Mouse (Mus musculus): ENCODE results near the gene Morn1. TPM values are rescaled to one million over a fixed set of nuclear protein-coding genes. Genes with fewer than 3 reads are reported as not detected.

The Morn1 gene
- total and polyA plus RNA-seq, 3 experiments, result 3.8 to 8.7 (median 4.0) TPM

DNA sequence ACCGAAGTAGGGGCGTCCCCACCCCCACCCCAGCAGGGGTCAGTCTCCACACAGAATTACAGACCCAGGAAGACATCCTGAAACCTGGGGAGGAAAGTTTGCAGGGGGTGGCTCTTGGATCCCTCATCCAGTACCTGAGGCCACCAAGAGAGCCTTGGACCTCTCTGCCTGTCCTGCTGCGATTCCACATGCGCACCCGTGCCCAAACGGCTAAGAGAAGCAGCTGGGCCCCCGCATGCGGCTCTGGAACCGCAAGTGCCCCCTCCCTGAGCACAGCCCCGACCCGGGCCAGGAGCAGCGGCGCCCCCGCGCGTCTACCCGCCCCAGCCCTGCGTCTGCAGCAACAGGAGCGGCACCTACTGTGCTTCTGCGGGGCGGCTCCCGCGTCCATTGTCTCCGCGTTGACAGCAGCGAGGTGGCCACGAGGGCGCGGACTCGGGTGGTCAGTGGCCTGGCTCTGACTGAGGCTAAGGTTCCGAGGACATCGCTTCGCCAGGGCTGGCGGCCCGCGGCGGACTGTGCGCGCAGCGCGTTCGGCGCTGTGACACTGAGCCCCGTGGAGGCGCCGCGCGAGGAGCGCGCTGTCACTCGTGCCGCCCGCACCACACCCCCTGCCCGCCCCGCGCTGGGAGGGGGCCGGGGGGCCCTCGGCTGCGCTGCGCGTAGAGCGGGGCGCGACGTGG lies 43.6 kb upstream of the Morn1 start:
- TF ChIP-seq RAD21 (IDR thresholded peaks at IDR 0.05; ENCODE audit: low read depth, low read length) (no peak), ELF1 (IDR thresholded peaks at IDR 0.05; ENCODE audit: low read depth, low read length) (no peak), UBTF (IDR thresholded peaks at IDR 0.05; ENCODE audit: low read depth, low read length) (no peak), ZC3H11A (IDR thresholded peaks at IDR 0.05; ENCODE audit: low read depth, low read length) (no peak), ETS1 (conservative IDR thresholded peaks at IDR 0.05; ENCODE audit: low read depth, low read length) (no peak), GABPA (IDR thresholded peaks at IDR 0.05; ENCODE audit: insufficient replicate concordance, low read depth, low read length) (no peak), SMC3 (IDR thresholded peaks at IDR 0.05; ENCODE audit: low read depth, low read length) (no peak)
- Histone ChIP-seq H3K27me3 (replicated peaks) (peaks cover 93% of the 10 kb centered on the region), H3K79me2 (replicated peaks; ENCODE audit: control insufficient read depth, extremely low read depth, insufficient read depth, poor library complexity, severe bottlenecking) (no peaks in the 10 kb centered on the region), H3K9ac (ENCODE audit: insufficient read depth, low read depth) (no peak overlapping the region), H3K4me3 (replicated peaks in 1 of 3; ENCODE audit: low read depth in 2 of 3, low read length in 2 of 3, poor library complexity in 1 of 3) (no peak overlapping the region), H3K4me1 (ENCODE audit: control insufficient read depth in 1 of 2, insufficient read depth in 2 of 2) (no peaks in the 10 kb centered on the region), H3K27ac (ENCODE audit: insufficient read depth, low read depth) (no peak overlapping the region), H3K9me3 (replicated peaks; ENCODE audit: low read length) (no peaks in the 10 kb centered on the region), H3K36me3 (replicated peaks in 1 of 2; ENCODE audit: control insufficient read depth in 1 of 2, insufficient read depth in 1 of 2, low read length in 1 of 2) (no peaks in the 10 kb centered on the region), H3K4me2 (ENCODE audit: insufficient read depth, low read depth, poor library complexity, severe bottlenecking) (no peak overlapping the region)
- dilution Hi-C loops (cut with MboI; ENCODE audit: extremely low pct_ligation_motif_present, extremely low pct_unique_long_range_greater_than_20kb, low sequenced_read_pairs) (loop anchor here (25.0 kb wide), 1 partner anchor 155 kb away; the partner anchor contains the start of gene Fam213b), in situ Hi-C loops (cut with MboI; ENCODE audit: low pct_ligation_motif_present, low pct_unique_long_range_greater_than_20kb, low sequenced_read_pairs) (no loop called here)
- no peak for DNase-seq (ENCODE audit: extremely low read depth)

DNA sequence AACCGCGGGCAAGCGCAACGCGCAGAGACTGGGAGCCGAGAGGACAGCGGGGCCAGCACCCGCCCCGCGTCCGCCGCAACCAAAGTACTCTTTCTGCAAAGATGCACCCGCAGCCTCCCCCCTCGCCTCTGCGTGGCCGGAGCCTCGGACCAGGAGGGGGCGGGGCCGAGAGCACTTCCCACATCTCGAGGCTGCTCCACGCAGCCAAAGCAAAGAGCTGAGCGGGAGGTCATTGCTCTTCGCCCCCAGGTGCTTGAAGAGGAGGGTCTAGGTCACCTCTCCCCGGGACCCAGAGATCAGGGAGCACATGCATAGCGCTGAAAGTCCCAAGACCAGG lies 43.1 kb upstream of the Morn1 start:
- Histone ChIP-seq H3K4me1 (ENCODE audit: control insufficient read depth in 1 of 2, insufficient read depth in 2 of 2) (no peaks in the 10 kb centered on the region), H3K4me2 (ENCODE audit: insufficient read depth, low read depth, poor library complexity, severe bottlenecking) (no peak overlapping the region), H3K9me3 (replicated peaks; ENCODE audit: low read length) (no peaks in the 10 kb centered on the region), H3K27me3 (replicated peaks) (peaks cover 93% of the 10 kb centered on the region), H3K9ac (ENCODE audit: insufficient read depth, low read depth) (no peak overlapping the region), H3K4me3 (replicated peaks in 1 of 3; ENCODE audit: low read depth in 2 of 3, low read length in 2 of 3, poor library complexity in 1 of 3) (no peak overlapping the region), H3K27ac (ENCODE audit: insufficient read depth, low read depth) (no peak overlapping the region), H3K79me2 (replicated peaks; ENCODE audit: control insufficient read depth, extremely low read depth, insufficient read depth, poor library complexity, severe bottlenecking) (no peaks in the 10 kb centered on the region), H3K36me3 (replicated peaks in 1 of 2; ENCODE audit: control insufficient read depth in 1 of 2, insufficient read depth in 1 of 2, low read length in 1 of 2) (no peaks in the 10 kb centered on the region)
- in situ Hi-C loops (cut with MboI; ENCODE audit: low pct_ligation_motif_present, low pct_unique_long_range_greater_than_20kb, low sequenced_read_pairs) (no loop called here), dilution Hi-C loops (cut with MboI; ENCODE audit: extremely low pct_ligation_motif_present, extremely low pct_unique_long_range_greater_than_20kb, low sequenced_read_pairs) (loop anchor here (25.0 kb wide), 1 partner anchor 156 kb away; the partner anchor contains the start of gene Fam213b)
- no peak for TF ChIP-seq NRF1 (IDR thresholded peaks at IDR 0.05; ENCODE audit: low read depth, low read length)
- TF ChIP-seq ETS1 (conservative IDR thresholded peaks at IDR 0.05; ENCODE audit: low read depth, low read length), result no peak
- TF ChIP-seq USF2 (conservative IDR thresholded peaks at IDR 0.05; ENCODE audit: low read depth, low read length), result no peak
- TF ChIP-seq E2F4 (IDR thresholded peaks at IDR 0.05; ENCODE audit: insufficient replicate concordance, low read depth, low read length), result no peak
- TF ChIP-seq ELF1 (IDR thresholded peaks at IDR 0.05; ENCODE audit: low read depth, low read length), result no peak
- no peak for TF ChIP-seq USF1 (IDR thresholded peaks at IDR 0.05; ENCODE audit: low read depth, low read length)
- TF ChIP-seq JUN (IDR thresholded peaks at IDR 0.05; ENCODE audit: insufficient read depth, low read depth, low read length), result no peak
- TF ChIP-seq CHD2 (IDR thresholded peaks at IDR 0.05; ENCODE audit: low read length), result no peak
- no peak for TF ChIP-seq ZMIZ1 (IDR thresholded peaks at IDR 0.05; ENCODE audit: low read depth, low read length)
- no peak for TF ChIP-seq UBTF (IDR thresholded peaks at IDR 0.05; ENCODE audit: low read depth, low read length)
- no peak for DNase-seq (ENCODE audit: extremely low read depth)

Measured in CH12.LX (cell line).